Mouse (Mus musculus) E14TG2a.4 (cell line): Measurements from ENCODE around the gene Npc2.

Experiments used
- CTCF ChIP-seq: conservative IDR thresholded peaks from 2 replicates; pipeline ENCODE4 v1.5.1; 2014; ENCODE audit warnings: low read length
- NANOG ChIP-seq: IDR thresholded peaks from 2 replicates; pipeline ENCODE4 v1.6.1; 2014; ENCODE audit warnings: borderline replicate concordance, low read length, mixed read lengths

- TF ChIP-seq CTCF (no peak), NANOG (no peak)
Measured at GRCm38 (mm10) chr12:84767510-84767909, 5.4 kb downstream of the Npc2 start.
